Mouse (Mus musculus): ENCODE measurements around the gene Ints4. TPM values are rescaled to one million over a fixed set of nuclear protein-coding genes. Genes with fewer than 3 reads are reported as not detected.
"Not testable (repeated sequence)": the region's sequence is repeated elsewhere in the genome, so short reads cannot be mapped to it uniquely, and the experiment has no call there.

The Ints4 gene
- polyA plus RNA-seq (2015; fragmentation: Nextera tagmentation; extraction: Ambion mirVana): 30.1 and 32.4 TPM in 2 replicates

GRCm38 (mm10) chr7:97480821-97481339 is at the start of gene Ints4:
TSS of gene Ints4 (plus strand) at chr7:97480956.
- Histone ChIP-seq H3K27me3 (replicated peaks) (no peaks in the 10 kb centered on the region), H3K36me3 (peaks cover 12% of the 10 kb centered on the region), H3K4me2 (peak within 1 kb of the TSS; percentile 84), H3K9me3 (no peaks in the 10 kb centered on the region), H3K4me3 (peak within 1 kb of the TSS; percentile 67), H3K27ac (replicated peaks) (peak within 1 kb of the TSS; percentile 68), H3K9ac (peak within 1 kb of the TSS; percentile 81), H3K4me1 (peaks cover 22% of the 10 kb centered on the region)
- peak; percentile 90 for ATAC-seq (ENCODE audit: extremely low read depth, insufficient number of reproducible peaks, low FRiP score, low TSS enrichment)
- under 1% methylated on average over 24 of the region's 24 CpGs for WGBS

GRCm38 (mm10) chr7:97433517-97433916 is 47.2 kb upstream of the Ints4 start:
- WGBS: 49% methylated on average over 3 of the region's 3 CpGs

GRCm38 (mm10) chr7:97434517-97434916 is 46.2 kb upstream of the Ints4 start:
- Histone ChIP-seq H3K36me3 (no peaks in the 10 kb centered on the region), H3K27ac (replicated peaks) (no peak overlapping the region; the same call in 1 of the 2 replicates), H3K9me3 (no peaks in the 10 kb centered on the region), H3K4me1 (peaks cover 7% of the 10 kb centered on the region), H3K4me2 (no peak overlapping the region), H3K27me3 (replicated peaks) (no peaks in the 10 kb centered on the region), H3K4me3 (no peak overlapping the region), H3K9ac (no peak overlapping the region)
- 82% methylated on average over 10 of the region's 10 CpGs for WGBS
- no peak for ATAC-seq (ENCODE audit: extremely low read depth, insufficient number of reproducible peaks, low FRiP score, low TSS enrichment)

More at GRCm38 (mm10) chr7:97433517-97433916, 47.2 kb upstream of the Ints4 start:
- ATAC-seq (ENCODE audit: extremely low read depth, insufficient number of reproducible peaks, low FRiP score, low TSS enrichment); H3K9ac ChIP-seq; H3K4me2 ChIP-seq; H3K4me3 ChIP-seq; H3K4me1 ChIP-seq; H3K27ac ChIP-seq (replicated peaks); H3K36me3 ChIP-seq; H3K9me3 ChIP-seq; H3K27me3 ChIP-seq (replicated peaks): not testable (repeated sequence)

- Histone ChIP-seq H3K27ac (replicated peaks) (no peak overlapping the region), H3K9me3 (no peaks in the 10 kb centered on the region), H3K36me3 (no peaks in the 10 kb centered on the region), H3K4me1 (no peaks in the 10 kb centered on the region), H3K4me3 (no peak overlapping the region), H3K27me3 (replicated peaks) (no peaks in the 10 kb centered on the region), H3K9ac (no peak overlapping the region), H3K4me2 (no peak overlapping the region)
- ATAC-seq (ENCODE audit: extremely low read depth, insufficient number of reproducible peaks, low FRiP score, low TSS enrichment): no peak
Measured at GRCm38 (mm10) chr7:97438986-97439385, 41.8 kb upstream of the Ints4 start.

- H3K9me3 ChIP-seq: peaks cover 9% of the 10 kb centered on the region
- peak; percentile 63; the same call in 1 of the 2 replicates for ATAC-seq (ENCODE audit: extremely low read depth, insufficient number of reproducible peaks, low FRiP score, low TSS enrichment)
- H3K27me3 ChIP-seq (replicated peaks): no peaks in the 10 kb centered on the region
- no peak overlapping the region for H3K4me3 ChIP-seq
- H3K4me2 ChIP-seq: no peak overlapping the region
- 23% methylated on average over 6 of the region's 6 CpGs for WGBS
- peaks cover 12% of the 10 kb centered on the region for H3K4me1 ChIP-seq
- no peaks in the 10 kb centered on the region for H3K36me3 ChIP-seq
- H3K9ac ChIP-seq: no peak overlapping the region
- peak overlapping the region; percentile 77 for H3K27ac ChIP-seq (replicated peaks)
Measured at GRCm38 (mm10) chr7:97446171-97446925, 34.4 kb upstream of the Ints4 start.

GRCm38 (mm10) chr7:97447050-97447531 is 33.7 kb upstream of the Ints4 start:
- H3K4me1 ChIP-seq: peaks cover 12% of the 10 kb centered on the region
- H3K27ac ChIP-seq (replicated peaks): peak overlapping the region; percentile 77
- H3K9me3 ChIP-seq: peaks cover 9% of the 10 kb centered on the region
- no peak overlapping the region for H3K9ac ChIP-seq
- ATAC-seq (ENCODE audit: extremely low read depth, insufficient number of reproducible peaks, low FRiP score, low TSS enrichment): no peak
- H3K4me2 ChIP-seq: no peak overlapping the region
- H3K4me3 ChIP-seq: no peak overlapping the region
- H3K36me3 ChIP-seq: no peaks in the 10 kb centered on the region
- H3K27me3 ChIP-seq (replicated peaks): no peaks in the 10 kb centered on the region
- 57% methylated on average over 6 of the region's 6 CpGs for WGBS

- not testable (repeated sequence) for H3K27ac ChIP-seq (replicated peaks); H3K4me3 ChIP-seq
Measured at GRCm38 (mm10) chr7:97451023-97451422, 29.7 kb upstream of the Ints4 start, which contains the start of gene Kctd14. TSS of gene Kctd14 (plus strand) at chr7:97451323.

GRCm38 (mm10) chr7:97452196-97452595 is 28.6 kb upstream of the Ints4 start:
- Histone ChIP-seq H3K9ac (no peak overlapping the region), H3K4me2 (no peak overlapping the region), H3K27ac (replicated peaks) (no peak overlapping the region), H3K4me3 (no peak overlapping the region), H3K36me3 (no peaks in the 10 kb centered on the region), H3K27me3 (replicated peaks) (no peaks in the 10 kb centered on the region), H3K4me1 (peaks cover 14% of the 10 kb centered on the region), H3K9me3 (peaks cover 9% of the 10 kb centered on the region)
- 83% methylated on average over 6 of the region's 6 CpGs for WGBS
- ATAC-seq (ENCODE audit: extremely low read depth, insufficient number of reproducible peaks, low FRiP score, low TSS enrichment): no peak

More at GRCm38 (mm10) chr7:97451023-97451422, 29.7 kb upstream of the Ints4 start, which contains the start of gene Kctd14:
- WGBS: 64% methylated on average over 2 of the region's 2 CpGs
- not testable (repeated sequence) for H3K9me3 ChIP-seq; ATAC-seq (ENCODE audit: extremely low read depth, insufficient number of reproducible peaks, low FRiP score, low TSS enrichment); H3K9ac ChIP-seq; H3K36me3 ChIP-seq; H3K4me2 ChIP-seq; H3K27me3 ChIP-seq (replicated peaks)
- H3K4me1 ChIP-seq: peaks cover 24% of the 10 kb centered on the region

GRCm38 (mm10) chr7:97453141-97453921 is 27.4 kb upstream of the Ints4 start:
- peak; percentile 25; the same call in 1 of the 2 replicates for ATAC-seq (ENCODE audit: extremely low read depth, insufficient number of reproducible peaks, low FRiP score, low TSS enrichment)
- Histone ChIP-seq H3K4me3 (peak overlapping the region; percentile 60), H3K4me2 (peak overlapping the region; percentile 96), H3K9me3 (peaks cover 9% of the 10 kb centered on the region), H3K9ac (peak overlapping the region; percentile 83), H3K27ac (replicated peaks) (peak overlapping the region; percentile 36; the same call in 1 of the 2 replicates), H3K36me3 (0 out of 2 replicates have a peak, but pooled peaks cover 3% of the 10 kb centered on the region), H3K4me1 (peaks cover 14% of the 10 kb centered on the region), H3K27me3 (replicated peaks) (no peaks in the 10 kb centered on the region)
- 3% methylated on average over 27 of the region's 27 CpGs for WGBS

- Histone ChIP-seq H3K27ac (replicated peaks) (no peak overlapping the region), H3K36me3 (0 out of 2 replicates have a peak, but pooled peaks cover 3% of the 10 kb centered on the region), H3K9me3 (no peaks in the 10 kb centered on the region), H3K4me2 (no peak overlapping the region), H3K27me3 (replicated peaks) (no peaks in the 10 kb centered on the region), H3K4me1 (peaks cover 14% of the 10 kb centered on the region), H3K9ac (no peak overlapping the region), H3K4me3 (no peak overlapping the region)
- no peak for ATAC-seq (ENCODE audit: extremely low read depth, insufficient number of reproducible peaks, low FRiP score, low TSS enrichment)
- 86% methylated on average over 10 of the region's 10 CpGs for WGBS
Measured at GRCm38 (mm10) chr7:97454795-97455194, 26.0 kb upstream of the Ints4 start.

GRCm38 (mm10) chr7:97455577-97455976 is 25.2 kb upstream of the Ints4 start:
- 76% methylated on average over 3 of the region's 3 CpGs for WGBS
- no peaks in the 10 kb centered on the region for H3K9me3 ChIP-seq
- H3K9ac ChIP-seq: no peak overlapping the region
- H3K27ac ChIP-seq (replicated peaks): no peak overlapping the region
- H3K36me3 ChIP-seq: 0 out of 2 replicates have a peak, but pooled peaks cover 3% of the 10 kb centered on the region
- H3K4me1 ChIP-seq: peaks cover 14% of the 10 kb centered on the region
- H3K4me2 ChIP-seq: no peak overlapping the region
- no peaks in the 10 kb centered on the region for H3K27me3 ChIP-seq (replicated peaks)
- ATAC-seq (ENCODE audit: extremely low read depth, insufficient number of reproducible peaks, low FRiP score, low TSS enrichment): no peak
- H3K4me3 ChIP-seq: no peak overlapping the region

Data from heart, embryonic 13.5 days (tissue).